Mouse (Mus musculus) embryo, embryonic 11 days (tissue): ENCODE measurements at regions not wholly inside any gene's neighbourhood (a gene's known extent, or its start where the extent isn't known, plus 50 kb on each side); places are given as distances from the start of the nearest gene placed in this dataset.

Experiments used
- DNase-seq: peaks from one replicate; pipeline ENCODE4 v3.0.0-alpha.2; 2015

DNA sequence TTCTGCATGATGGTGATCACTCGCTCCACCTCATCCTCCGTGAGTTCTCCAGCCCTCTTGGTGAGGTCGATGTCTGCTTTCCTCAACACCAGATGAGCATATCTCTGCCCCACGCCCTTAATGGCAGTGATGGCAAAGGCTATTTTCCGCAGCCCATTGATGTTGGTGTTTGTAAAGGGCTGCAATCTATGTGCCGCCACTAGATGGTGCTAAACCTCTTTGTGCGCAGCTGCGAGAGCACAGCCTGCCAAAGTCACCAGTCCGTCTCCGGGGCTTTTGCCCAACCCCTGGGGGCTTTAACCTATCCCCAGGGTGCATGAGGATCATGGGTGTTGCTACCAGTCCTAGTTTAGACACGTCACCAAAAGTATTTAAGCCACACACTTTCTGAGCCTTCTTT lies 140.9 kb upstream of the Cts3 start:
- DNase-seq: peak; percentile 0

GRCm38 (mm10) chr13:61665729-61666128 lies 95.8 kb upstream of the Cts3 start:
- DNase-seq: peak; percentile 0
